Mouse (Mus musculus): ENCODE measurements around the gene Tex47. TPM values are rescaled to one million over a fixed set of nuclear protein-coding genes. Genes with fewer than 3 reads are reported as not detected.

Gene Tex47
- total RNA-seq (2014; rRNA removed) (not detected in 2 replicates), polyA plus RNA-seq (2015; fragmentation: Nextera tagmentation; extraction: Ambion mirVana) (0.45 and 0.76 TPM in 2 replicates)

DNA sequence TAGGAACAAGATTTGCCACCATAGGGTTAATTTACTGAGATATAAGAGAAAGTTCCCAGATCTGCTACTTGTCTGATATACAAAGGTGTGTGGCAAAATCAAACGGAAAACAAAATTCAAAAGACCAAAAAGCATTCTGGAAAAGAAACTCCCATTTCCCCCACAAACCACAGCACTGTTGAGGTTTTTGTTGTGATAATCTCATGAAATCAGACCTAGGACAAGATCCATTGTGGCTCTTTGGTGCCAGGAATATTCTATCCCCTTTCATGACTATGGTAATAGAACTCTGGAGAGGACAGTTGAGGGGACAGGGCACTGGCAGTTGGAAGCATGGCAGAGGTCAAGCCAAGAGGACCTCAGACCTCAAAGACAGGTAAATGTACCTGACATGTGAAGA is at the start of gene Tex47:
Tex47 (plus strand) TSS at position 301 of the 400 bp plus-strand sequence.
- no peaks in the 10 kb centered on the region for H3K27me3 ChIP-seq (ENCODE audit: insufficient read depth, low read length)
- 91% methylated on average over 1 of the region's 1 CpGs for WGBS
- no peaks in the 10 kb centered on the region for H3K36me3 ChIP-seq (ENCODE audit: insufficient read depth, low read length)
- H3K9ac ChIP-seq (replicated peaks; ENCODE audit: low read length) = no peak within 1 kb of the TSS
- no peak for TF ChIP-seq CTCF (IDR thresholded peaks at IDR 0.05; ENCODE audit: low read depth)
- no peak for ATAC-seq
- H3K4me1 ChIP-seq (ENCODE audit: insufficient read depth, low read length) = no peaks in the 10 kb centered on the region
- no peak within 1 kb of the TSS for H3K27ac ChIP-seq
- DNase-seq (ENCODE audit: low spot score) = no peak
- no peaks in the 10 kb centered on the region for H3K9me3 ChIP-seq (ENCODE audit: low read length)
- no peak within 1 kb of the TSS for H3K4me3 ChIP-seq (ENCODE audit: low read length)
- H3K4me2 ChIP-seq (ENCODE audit: low read depth, low read length) = no peak within 1 kb of the TSS

DNA sequence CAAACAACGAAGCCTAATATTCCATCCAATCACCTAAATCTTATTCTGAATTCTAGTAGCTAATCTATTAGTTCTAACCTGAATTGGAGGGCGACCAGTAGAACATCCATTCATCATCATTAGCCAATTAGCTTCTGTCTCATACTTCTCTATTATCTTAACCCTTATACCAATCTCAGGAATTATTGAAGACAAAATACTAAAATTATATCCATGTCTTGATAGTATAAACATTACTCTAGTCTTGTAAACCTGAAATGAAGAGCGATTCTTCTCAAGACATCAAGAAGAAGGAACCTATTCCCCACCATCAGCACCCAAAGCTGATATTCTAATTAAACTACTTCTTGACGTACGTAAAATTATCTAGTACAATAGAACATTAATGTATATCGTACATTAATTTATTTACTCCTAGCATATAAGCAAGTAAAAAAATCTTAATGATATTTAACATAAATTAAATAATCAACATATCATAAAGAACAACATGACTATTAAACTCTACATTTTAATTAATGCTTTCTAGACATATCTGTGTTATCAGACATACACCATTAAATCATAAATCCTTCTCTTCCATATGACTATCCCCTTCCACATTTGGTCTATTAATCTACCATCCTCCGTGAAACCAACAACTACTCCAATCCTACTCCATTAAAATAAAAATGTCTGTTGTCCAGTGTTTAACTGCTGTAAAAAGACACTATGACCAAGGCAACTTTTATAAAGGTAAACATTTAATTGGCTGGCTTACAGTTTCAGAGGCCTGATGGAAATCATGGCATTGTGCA is 27.1 kb upstream of the Tex47 start:
- Histone ChIP-seq H3K4me1 (ENCODE audit: insufficient read depth, low read length) (no peaks in the 10 kb centered on the region), H3K9ac (replicated peaks; ENCODE audit: low read length) (no peak overlapping the region), H3K27me3 (ENCODE audit: insufficient read depth, low read length) (no peaks in the 10 kb centered on the region), H3K9me3 (ENCODE audit: low read length) (no peaks in the 10 kb centered on the region), H3K27ac (no peak overlapping the region), H3K4me2 (ENCODE audit: low read depth, low read length) (no peak overlapping the region), H3K4me3 (ENCODE audit: low read length) (no peak overlapping the region), H3K36me3 (ENCODE audit: insufficient read depth, low read length) (no peaks in the 10 kb centered on the region)
- ATAC-seq = no peak
- no peak for DNase-seq (ENCODE audit: low spot score)
- 92% methylated on average over 7 of the region's 7 CpGs for WGBS
- TF ChIP-seq CTCF (IDR thresholded peaks at IDR 0.05; ENCODE audit: low read depth) = no peak

DNA sequence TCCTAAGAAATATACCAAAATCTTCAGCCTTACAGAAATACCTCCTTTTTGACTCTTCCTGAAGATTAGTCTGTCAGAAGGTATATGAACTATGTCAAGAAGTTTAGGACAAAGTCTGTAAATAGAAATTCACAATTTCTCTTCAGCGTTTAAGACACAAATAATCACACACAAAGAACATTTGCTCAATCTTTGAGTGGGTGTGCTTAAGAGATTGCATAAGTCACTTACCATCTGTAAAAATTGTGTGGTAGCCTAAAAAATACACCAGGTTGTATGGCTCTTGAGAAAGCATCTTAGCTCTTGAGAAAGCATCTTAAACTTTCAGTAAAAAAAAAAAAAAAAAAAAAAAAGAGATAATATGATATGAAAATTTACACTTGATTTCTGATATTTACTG is 19.6 kb upstream of the Tex47 start:
- H3K36me3 ChIP-seq (ENCODE audit: insufficient read depth, low read length) = no peaks in the 10 kb centered on the region
- H3K9me3 ChIP-seq (ENCODE audit: low read length) = no peaks in the 10 kb centered on the region
- H3K9ac ChIP-seq (replicated peaks; ENCODE audit: low read length) = no peak overlapping the region
- DNase-seq (ENCODE audit: low spot score) (no peak), ATAC-seq (no peak)
- WGBS = 96% methylated on average over 1 of the region's 1 CpGs
- no peaks in the 10 kb centered on the region for H3K27me3 ChIP-seq (ENCODE audit: insufficient read depth, low read length)
- H3K27ac ChIP-seq = no peak overlapping the region
- H3K4me2 ChIP-seq (ENCODE audit: low read depth, low read length) = no peak overlapping the region
- TF ChIP-seq CTCF (IDR thresholded peaks at IDR 0.05; ENCODE audit: low read depth) = no peak
- no peak overlapping the region for H3K4me3 ChIP-seq (ENCODE audit: low read length)
- H3K4me1 ChIP-seq (ENCODE audit: insufficient read depth, low read length) = no peaks in the 10 kb centered on the region

DNA sequence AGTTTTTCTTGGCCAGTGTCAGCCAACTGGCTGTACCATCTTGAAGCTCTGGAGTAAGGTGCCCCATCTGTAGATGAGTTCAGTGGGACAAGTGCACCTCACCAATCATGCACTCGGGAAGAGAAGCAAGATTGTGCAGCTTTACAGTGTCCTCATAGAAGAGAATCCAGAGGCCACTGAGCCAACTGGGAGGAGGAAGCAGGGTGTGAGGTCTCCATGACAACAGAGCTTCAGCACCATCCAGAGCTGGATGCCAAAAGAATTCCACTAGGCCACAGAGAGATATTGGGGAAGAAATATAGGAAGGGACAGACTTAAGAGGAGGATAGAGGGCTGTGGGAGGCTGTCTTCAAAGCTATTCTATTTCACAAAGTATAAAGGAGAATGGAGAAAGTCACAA is 950 bp upstream of the Tex47 start:
- DNase-seq (ENCODE audit: low spot score) (no peak), ATAC-seq (no peak)
- TF ChIP-seq CTCF (IDR thresholded peaks at IDR 0.05; ENCODE audit: low read depth) = no peak
- H3K36me3 ChIP-seq (ENCODE audit: insufficient read depth, low read length) = no peaks in the 10 kb centered on the region
- H3K4me2 ChIP-seq (ENCODE audit: low read depth, low read length) = no peak overlapping the region
- H3K9ac ChIP-seq (replicated peaks; ENCODE audit: low read length) = no peak overlapping the region
- H3K27me3 ChIP-seq (ENCODE audit: insufficient read depth, low read length) = no peaks in the 10 kb centered on the region
- H3K27ac ChIP-seq = no peak overlapping the region
- no peaks in the 10 kb centered on the region for H3K9me3 ChIP-seq (ENCODE audit: low read length)
- H3K4me3 ChIP-seq (ENCODE audit: low read length) = no peak overlapping the region
- 48% methylated on average over 1 of the region's 1 CpGs for WGBS
- no peaks in the 10 kb centered on the region for H3K4me1 ChIP-seq (ENCODE audit: insufficient read depth, low read length)

DNA sequence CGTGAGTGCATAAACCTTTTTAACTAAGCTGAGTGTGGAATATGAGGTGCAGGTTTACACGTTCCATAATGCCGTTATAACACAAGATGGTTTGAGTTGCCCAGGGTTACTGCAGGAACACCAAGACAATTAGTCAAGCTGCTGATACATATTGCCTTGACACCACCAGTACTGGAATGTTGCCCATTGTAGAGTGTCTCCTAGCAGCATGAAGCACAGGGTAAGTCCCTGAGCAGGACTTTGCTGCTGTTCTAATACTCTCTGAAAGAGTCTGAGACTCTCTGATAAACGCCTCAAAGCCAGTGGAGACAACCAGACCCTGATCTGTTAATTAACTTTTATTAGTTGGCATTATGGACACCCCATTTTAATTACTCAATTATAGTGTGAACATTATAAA is 21.7 kb downstream of the Tex47 start:
- no peak overlapping the region for H3K4me3 ChIP-seq (ENCODE audit: low read length)
- DNase-seq (ENCODE audit: low spot score) (peak; percentile 54), ATAC-seq (peak; percentile 53; the same call in 1 of the 2 replicates)
- H3K9ac ChIP-seq (replicated peaks; ENCODE audit: low read length) = no peak overlapping the region
- no peak overlapping the region for H3K4me2 ChIP-seq (ENCODE audit: low read depth, low read length)
- no peaks in the 10 kb centered on the region for H3K36me3 ChIP-seq (ENCODE audit: insufficient read depth, low read length)
- WGBS = 41% methylated on average over 4 of the region's 4 CpGs
- TF ChIP-seq CTCF (IDR thresholded peaks at IDR 0.05; ENCODE audit: low read depth) = no peak
- peaks cover 4% of the 10 kb centered on the region; the same call in 1 of the 2 replicates for H3K4me1 ChIP-seq (ENCODE audit: insufficient read depth, low read length)
- H3K9me3 ChIP-seq (ENCODE audit: low read length) = no peaks in the 10 kb centered on the region
- no peak overlapping the region for H3K27ac ChIP-seq
- H3K27me3 ChIP-seq (ENCODE audit: insufficient read depth, low read length) = no peaks in the 10 kb centered on the region

DNA sequence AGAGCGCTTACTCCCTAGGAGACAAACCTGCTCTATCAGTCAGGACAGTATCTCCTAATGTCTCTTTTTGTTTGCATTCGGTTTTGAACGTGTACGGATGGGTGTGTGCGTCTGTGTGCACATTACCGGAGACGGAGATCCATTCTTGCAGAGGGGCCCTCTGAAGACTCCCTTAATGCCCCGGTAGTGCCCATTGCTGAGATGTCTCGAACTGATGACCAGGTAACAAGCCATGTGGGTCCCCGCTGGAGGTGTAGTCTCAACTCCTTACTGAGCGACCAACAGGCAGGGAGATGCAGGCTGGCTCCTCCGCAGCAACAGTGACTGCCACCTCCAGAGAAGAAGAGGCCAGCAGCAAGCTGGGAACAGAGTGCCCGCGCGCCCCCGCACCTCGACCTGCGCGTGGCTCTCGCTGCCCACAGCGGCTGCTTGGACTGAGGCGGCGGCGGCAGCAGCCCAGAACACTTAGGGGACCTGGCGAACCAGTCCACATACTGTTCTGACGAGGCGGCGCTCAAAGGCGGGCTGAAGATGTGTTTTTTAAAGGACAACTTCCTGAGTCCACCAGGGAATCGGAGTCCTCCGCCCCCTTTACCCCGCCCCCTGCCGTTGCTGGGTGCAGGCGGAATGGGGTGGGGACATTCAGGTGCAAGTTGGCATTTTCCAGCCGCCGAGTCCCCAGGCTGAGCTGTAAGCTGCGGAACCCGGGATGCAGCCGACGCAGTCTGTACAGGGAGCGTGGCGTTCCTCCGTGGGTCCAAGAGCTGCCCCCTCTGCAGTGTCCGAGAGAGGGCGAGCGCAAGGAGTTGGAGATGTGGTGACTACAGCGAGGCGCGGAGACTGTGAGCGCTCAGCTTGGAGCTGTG is 40.5 kb downstream of the Tex47 start, which contains the start of gene Zfp804b:
Zfp804b (minus strand) TSS at position 612 of the 866 bp plus-strand sequence.
- peak; percentile 54 for TF ChIP-seq CTCF (IDR thresholded peaks at IDR 0.05; ENCODE audit: low read depth)
- peak; percentile 95 for ATAC-seq
- no peaks in the 10 kb centered on the region for H3K27me3 ChIP-seq (ENCODE audit: insufficient read depth, low read length)
- WGBS = under 1% methylated on average over 50 of the region's 50 CpGs
- peak within 1 kb of the TSS; percentile 77 for H3K4me3 ChIP-seq (ENCODE audit: low read length)
- peak within 1 kb of the TSS; percentile 80 for H3K4me2 ChIP-seq (ENCODE audit: low read depth, low read length)
- H3K36me3 ChIP-seq (ENCODE audit: insufficient read depth, low read length) = no peaks in the 10 kb centered on the region
- peak within 1 kb of the TSS; percentile 62; the same call in 1 of the 2 replicates for H3K27ac ChIP-seq
- peak; percentile 71 for DNase-seq (ENCODE audit: low spot score)
- H3K9me3 ChIP-seq (ENCODE audit: low read length) = no peaks in the 10 kb centered on the region
- H3K9ac ChIP-seq (replicated peaks; ENCODE audit: low read length) = peak within 1 kb of the TSS; percentile 57
- no peaks in the 10 kb centered on the region for H3K4me1 ChIP-seq (ENCODE audit: insufficient read depth, low read length)
